Mouse (Mus musculus) limb, embryonic 12.5 days (tissue): ENCODE data around the gene Gcm2. TPM values are rescaled to one million over a fixed set of nuclear protein-coding genes. Genes with fewer than 3 reads are reported as not detected.

Experiments used
- ATAC-seq: fragments of 200-750 bp; cut with Nextera tagmentation; 2 replicates; pipeline ENCODE4 v1.8.0; 2017; ENCODE audit warnings: low read depth, moderate TSS enrichment; ENCODE audit not compliant: insufficient number of reproducible peaks, insufficient read depth, low FRiP score, low TSS enrichment
- H3K27ac ChIP-seq: fragments of 300-500 bp; sonication (generic); 2 replicates; pipeline ENCODE4 v1.5.1; 2016; ENCODE audit warnings: mild to moderate bottlenecking, moderate library complexity
- H3K27me3 ChIP-seq: fragments of 300-500 bp; sonication (generic); 2 replicates; pipeline ENCODE4 v1.6.1; 2016; ENCODE audit warnings: mild to moderate bottlenecking, moderate library complexity
- H3K36me3 ChIP-seq: fragments of 300-500 bp; sonication (generic); 2 replicates; pipeline ENCODE4 v1.6.1; 2016; ENCODE audit warnings: mild to moderate bottlenecking, moderate library complexity
- H3K4me1 ChIP-seq: fragments of 300-500 bp; sonication (generic); replicated peaks from 2 replicates; pipeline ENCODE4 v1.6.1; 2016
- H3K4me2 ChIP-seq: fragments of 300-500 bp; sonication (generic); 2 replicates; pipeline ENCODE4 v1.6.1; 2016; ENCODE audit warnings: mild to moderate bottlenecking, moderate library complexity
- H3K4me3 ChIP-seq: fragments of 300-500 bp; sonication (generic); replicated peaks from 2 replicates; pipeline ENCODE4 v1.5.1; 2016; ENCODE audit warnings: mild to moderate bottlenecking
- H3K9ac ChIP-seq: fragments of 300-500 bp; sonication (generic); replicated peaks from 2 replicates; pipeline ENCODE4 v1.6.1; 2016; ENCODE audit warnings: mild to moderate bottlenecking, moderate library complexity
- H3K9me3 ChIP-seq: fragments of 300-500 bp; sonication (generic); 2 replicates; pipeline ENCODE4 v1.6.1; 2016; ENCODE audit warnings: mild to moderate bottlenecking, moderate library complexity
- WGBS: fragments of 180-500 bp; shearing (Covaris S2); methylation state at CpG from one replicate; pipeline ENCODE4 v1.1.7; 2016; 5-methylcytosine and 5-hydroxymethylcytosine counted together
- polyA plus RNA-seq: library from polyadenylated mRNA; unstranded; fragments of >200 nt; fragmentation: Nextera tagmentation; extraction: Ambion mirVana; gene quantifications from 2 replicates; pipeline ENCODE4 v1.2.1, GENCODE M21; 2016

The Gcm2 gene
- polyA plus RNA-seq, 1 experiment from 2014 or later: not detected

DNA sequence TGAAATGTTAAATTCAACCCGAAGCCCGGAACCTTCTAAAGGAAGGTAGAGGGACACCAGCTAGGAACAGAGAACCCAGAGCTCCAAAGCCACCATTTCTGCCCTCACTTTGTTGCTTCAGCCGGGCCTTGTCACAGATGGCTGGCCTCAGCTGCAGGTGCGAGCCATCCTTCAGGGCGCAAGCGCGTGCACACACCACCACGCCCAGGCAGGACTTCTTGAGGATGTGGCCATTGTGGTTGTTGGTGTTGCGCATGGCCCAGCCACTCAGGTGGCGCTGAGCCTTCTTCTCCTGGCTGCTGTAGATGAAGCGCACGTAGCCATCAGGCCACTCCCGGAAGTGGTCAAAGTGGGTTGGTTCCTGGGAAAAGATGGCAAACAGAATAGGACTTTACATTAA lies 5.3 kb downstream of the Gcm2 start:
- WGBS: 94% methylated on average over 13 of the region's 13 CpGs
- no peak overlapping the region for H3K9ac ChIP-seq
- no peak overlapping the region for H3K4me2 ChIP-seq
- H3K9me3 ChIP-seq: no peaks in the 10 kb centered on the region
- no peak overlapping the region for H3K4me3 ChIP-seq
- H3K27ac ChIP-seq: no peak overlapping the region
- no peaks in the 10 kb centered on the region for H3K27me3 ChIP-seq
- no peaks in the 10 kb centered on the region for H3K36me3 ChIP-seq
- no peaks in the 10 kb centered on the region for H3K4me1 ChIP-seq
- no peak for ATAC-seq

DNA sequence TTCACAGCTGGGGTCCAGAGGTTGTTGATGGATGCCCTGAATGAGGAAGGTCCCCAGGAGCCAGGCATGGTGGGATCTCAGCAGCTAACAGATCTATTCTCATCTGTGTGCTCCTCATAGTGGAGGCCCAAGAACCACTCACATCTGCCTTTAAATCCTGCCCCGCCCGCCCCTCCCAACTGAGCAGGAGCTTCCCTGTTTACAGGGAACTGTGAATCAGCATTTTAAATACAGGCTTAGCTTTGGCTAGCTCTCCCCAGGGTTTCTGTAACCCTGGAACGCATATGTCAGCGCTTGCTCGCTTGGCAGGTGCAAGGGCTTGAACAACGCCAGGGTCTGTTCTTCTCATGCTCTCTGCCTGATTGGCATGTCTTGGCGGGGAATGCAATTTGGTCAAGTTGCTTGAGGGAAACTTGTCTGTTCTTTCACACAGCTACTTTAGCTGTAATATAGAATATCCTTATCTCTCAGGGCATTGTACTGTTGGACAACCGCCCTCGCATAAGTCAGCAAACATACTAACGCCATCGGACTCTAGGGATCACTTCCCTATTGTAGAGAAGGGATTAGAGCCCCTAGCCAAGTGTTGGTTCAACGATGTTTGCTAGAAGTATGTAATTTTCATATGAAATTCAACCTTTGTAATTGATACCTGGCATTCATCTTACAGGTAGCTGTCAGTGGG lies 6.9 kb downstream of the Gcm2 start:
- ATAC-seq: no peak
- Histone ChIP-seq H3K9ac (no peak overlapping the region), H3K4me2 (no peak overlapping the region), H3K9me3 (no peaks in the 10 kb centered on the region), H3K36me3 (no peaks in the 10 kb centered on the region), H3K4me3 (no peak overlapping the region), H3K4me1 (no peaks in the 10 kb centered on the region), H3K27me3 (no peaks in the 10 kb centered on the region), H3K27ac (no peak overlapping the region)
- WGBS: 72% methylated on average over 12 of the region's 12 CpGs

DNA sequence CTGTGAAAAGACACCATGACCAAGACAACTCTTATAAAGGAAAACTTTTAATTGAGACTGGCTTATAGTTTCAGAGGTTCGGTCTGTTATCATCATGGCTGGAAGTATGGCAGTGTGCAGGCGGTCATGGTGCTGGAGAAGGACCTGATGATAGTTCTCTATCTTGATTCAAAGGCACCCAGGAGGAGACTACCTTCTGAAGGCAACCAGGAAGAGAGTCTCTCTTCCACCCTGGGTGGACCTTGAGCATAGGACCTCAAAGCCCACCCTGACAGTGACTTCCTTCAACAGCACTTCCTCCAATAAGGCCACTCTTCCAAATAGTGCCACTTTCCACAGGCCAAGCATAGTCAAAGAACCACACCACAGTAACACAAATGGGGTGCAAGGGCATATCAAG lies 10.8 kb downstream of the Gcm2 start:
- Histone ChIP-seq H3K4me3 (no peak overlapping the region), H3K9ac (no peak overlapping the region), H3K9me3 (no peaks in the 10 kb centered on the region), H3K27me3 (no peaks in the 10 kb centered on the region), H3K4me1 (no peaks in the 10 kb centered on the region), H3K27ac (no peak overlapping the region), H3K36me3 (no peaks in the 10 kb centered on the region), H3K4me2 (no peak overlapping the region)
- 81% methylated on average over 2 of the region's 2 CpGs for WGBS
- ATAC-seq: no peak

DNA sequence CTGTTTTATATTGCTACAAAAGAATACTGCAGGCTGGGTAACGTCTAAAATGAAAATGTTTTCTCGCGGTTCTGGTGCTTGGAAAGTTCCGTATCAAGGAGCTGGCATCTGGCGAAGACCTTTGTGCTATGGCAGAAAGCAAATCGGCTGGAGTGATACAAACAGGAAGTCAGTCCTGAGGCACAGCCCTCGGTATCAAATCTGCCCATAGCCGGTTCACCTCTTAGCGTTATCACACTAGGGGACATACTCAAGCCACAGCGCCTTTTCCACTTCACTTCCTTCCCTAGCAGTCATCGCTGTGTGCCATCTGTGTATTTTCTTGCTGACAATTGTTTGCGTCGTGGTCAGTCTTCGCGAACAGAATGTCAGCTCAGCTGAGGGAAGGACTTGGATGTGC lies 12.5 kb downstream of the Gcm2 start:
- no peak for ATAC-seq
- Histone ChIP-seq H3K9ac (no peak overlapping the region), H3K27me3 (no peaks in the 10 kb centered on the region), H3K9me3 (no peaks in the 10 kb centered on the region), H3K4me3 (no peak overlapping the region), H3K4me1 (no peaks in the 10 kb centered on the region), H3K27ac (no peak overlapping the region), H3K36me3 (no peaks in the 10 kb centered on the region), H3K4me2 (no peak overlapping the region)
- WGBS: 87% methylated on average over 15 of the region's 15 CpGs

DNA sequence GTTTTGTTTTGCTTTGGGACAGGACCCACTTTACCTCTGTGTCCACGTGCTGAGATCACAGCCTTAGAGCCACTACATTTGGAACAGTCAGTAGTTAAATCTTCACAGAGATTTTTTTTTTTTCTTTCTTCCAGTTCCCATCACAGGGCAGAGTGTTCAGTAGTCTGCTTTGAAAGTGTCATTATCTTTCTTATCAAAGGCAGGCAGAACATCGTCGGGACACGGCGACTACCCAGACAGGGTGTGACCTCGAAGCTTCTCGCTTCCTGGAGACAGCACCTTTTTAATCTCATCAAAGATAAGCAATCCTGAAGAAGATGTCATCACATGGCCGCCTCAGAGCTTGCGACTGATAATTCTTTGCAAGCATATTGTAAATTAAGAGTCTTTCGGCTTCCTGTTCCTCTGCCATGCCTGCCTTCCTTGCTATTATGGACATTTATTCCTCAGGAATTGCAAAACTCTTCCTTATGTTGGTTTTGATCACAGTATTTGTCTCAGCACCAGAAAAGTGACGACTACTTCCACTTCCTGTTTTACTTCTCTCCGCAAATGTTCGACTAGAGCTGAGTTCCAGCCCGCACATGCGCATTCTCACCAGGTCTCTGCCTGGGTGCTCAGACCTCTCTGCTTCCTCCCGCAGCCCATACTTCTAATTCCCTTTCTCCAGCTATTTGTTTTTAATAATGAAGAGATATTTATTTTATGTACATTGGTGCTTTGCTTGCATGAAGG lies 13.3 kb downstream of the Gcm2 start:
- WGBS: 73% methylated on average over 16 of the region's 16 CpGs
- no peak overlapping the region for H3K4me3 ChIP-seq

DNA sequence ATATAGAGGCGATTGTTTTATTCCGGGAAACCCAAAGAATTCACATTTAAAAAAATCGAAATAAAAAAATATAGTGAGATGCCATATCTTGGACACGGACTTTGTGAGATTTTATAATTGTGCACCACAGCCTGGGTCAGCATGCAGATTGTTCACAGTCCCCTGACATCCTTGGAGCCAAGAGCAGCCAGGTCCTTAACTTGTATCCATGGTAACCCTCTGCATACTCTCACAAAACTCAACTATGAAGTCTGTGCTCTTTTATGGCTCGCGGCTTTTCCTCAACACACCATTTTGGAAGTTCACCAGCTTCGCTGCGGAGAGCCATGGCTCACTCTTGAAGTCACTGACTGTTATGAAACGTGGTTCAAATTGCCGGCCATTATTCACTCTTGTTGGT lies 16.7 kb downstream of the Gcm2 start:
- H3K9ac ChIP-seq: no peak overlapping the region
- no peak for ATAC-seq
- H3K4me2 ChIP-seq: no peak overlapping the region
- H3K27me3 ChIP-seq: peaks cover 7% of the 10 kb centered on the region
- no peaks in the 10 kb centered on the region for H3K9me3 ChIP-seq
- WGBS: 86% methylated on average over 10 of the region's 10 CpGs
- no peaks in the 10 kb centered on the region for H3K36me3 ChIP-seq
- H3K4me1 ChIP-seq: no peaks in the 10 kb centered on the region
- H3K27ac ChIP-seq: no peak overlapping the region
- no peak overlapping the region for H3K4me3 ChIP-seq

More for the DNA sequence above, 13.3 kb downstream of the Gcm2 start:
- ATAC-seq: no peak
- no peak overlapping the region for H3K27ac ChIP-seq
- no peaks in the 10 kb centered on the region for H3K4me1 ChIP-seq
- H3K9ac ChIP-seq: no peak overlapping the region
- no peaks in the 10 kb centered on the region for H3K9me3 ChIP-seq
- no peaks in the 10 kb centered on the region for H3K27me3 ChIP-seq
- H3K36me3 ChIP-seq: no peaks in the 10 kb centered on the region
- no peak overlapping the region for H3K4me2 ChIP-seq

DNA sequence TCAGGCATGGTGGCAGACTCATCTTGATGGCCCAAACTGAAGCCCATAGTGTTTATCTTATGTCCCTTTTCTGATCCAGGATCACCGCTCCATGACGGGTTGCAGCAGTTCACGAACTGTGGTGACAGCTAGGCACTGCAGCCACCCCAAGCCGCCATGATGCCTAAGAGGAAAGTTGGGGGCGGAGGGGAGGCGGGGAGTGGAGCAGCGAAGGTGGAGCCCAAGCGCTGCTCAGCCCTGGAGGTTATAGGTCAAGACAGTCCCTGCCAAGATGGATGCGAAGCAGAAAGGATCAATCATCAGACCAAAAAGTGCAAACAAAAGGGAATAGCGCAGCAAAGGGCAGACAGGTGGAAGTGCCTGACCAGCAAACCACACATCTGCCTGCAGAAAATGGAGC lies 19.6 kb downstream of the Gcm2 start:
- H3K4me3 ChIP-seq: no peak overlapping the region
- 24% methylated on average over 10 of the region's 10 CpGs for WGBS

DNA sequence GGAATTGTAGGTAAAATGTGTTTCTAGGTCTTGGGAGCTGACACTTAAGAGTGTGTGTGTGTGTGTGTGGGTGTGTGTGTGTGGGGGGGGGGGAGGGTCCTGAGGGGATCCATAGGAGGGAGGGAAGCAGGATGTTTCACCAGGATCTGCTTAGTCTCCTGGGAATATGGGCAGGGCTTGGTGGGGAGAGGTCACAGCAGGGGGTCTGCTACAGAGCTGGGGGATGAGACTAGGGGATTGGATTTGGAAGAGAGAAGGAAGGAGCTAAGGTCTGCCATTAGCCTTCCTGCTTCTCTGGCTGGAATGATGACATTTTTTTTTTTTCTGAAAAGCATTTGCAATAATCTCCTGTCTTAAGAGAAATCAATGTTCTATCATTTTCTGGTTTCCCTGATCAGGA lies 22.1 kb downstream of the Gcm2 start:
- ATAC-seq: no peak

More for the DNA sequence above, 19.6 kb downstream of the Gcm2 start:
- Histone ChIP-seq H3K4me1 (no peaks in the 10 kb centered on the region), H3K4me2 (peak overlapping the region; percentile 15; the same call in 1 of the 2 replicates), H3K27ac (no peak overlapping the region), H3K9ac (no peak overlapping the region), H3K27me3 (peaks cover 7% of the 10 kb centered on the region), H3K9me3 (no peaks in the 10 kb centered on the region), H3K36me3 (no peaks in the 10 kb centered on the region)
- ATAC-seq: no peak

DNA sequence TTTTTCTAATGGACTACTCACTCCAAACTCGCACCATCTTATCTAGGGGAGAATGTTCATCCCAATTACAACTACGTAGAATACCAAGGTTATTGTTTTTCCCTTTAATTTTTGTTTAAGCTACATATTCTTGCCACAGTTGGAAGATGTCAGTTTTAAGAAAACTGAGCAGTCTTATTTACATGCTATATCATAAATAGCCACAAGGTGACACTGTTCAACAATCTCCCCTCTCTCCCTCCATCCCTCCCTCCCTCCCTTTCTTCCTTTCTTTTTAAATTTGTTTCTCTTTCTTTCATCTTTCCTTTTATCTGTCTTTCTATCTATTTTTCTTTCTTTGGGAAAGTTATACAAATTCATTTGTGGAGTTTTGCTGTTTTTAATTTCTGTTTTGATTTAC lies 25.7 kb downstream of the Gcm2 start:
- H3K4me1 ChIP-seq: no peaks in the 10 kb centered on the region
- WGBS: 18% methylated on average over 2 of the region's 2 CpGs

More for the DNA sequence above, 22.1 kb downstream of the Gcm2 start:
- Histone ChIP-seq H3K27me3 (peaks cover 7% of the 10 kb centered on the region), H3K27ac (no peak overlapping the region), H3K4me2 (no peak overlapping the region), H3K36me3 (no peaks in the 10 kb centered on the region), H3K9me3 (no peaks in the 10 kb centered on the region), H3K9ac (no peak overlapping the region), H3K4me3 (no peak overlapping the region), H3K4me1 (no peaks in the 10 kb centered on the region)

DNA sequence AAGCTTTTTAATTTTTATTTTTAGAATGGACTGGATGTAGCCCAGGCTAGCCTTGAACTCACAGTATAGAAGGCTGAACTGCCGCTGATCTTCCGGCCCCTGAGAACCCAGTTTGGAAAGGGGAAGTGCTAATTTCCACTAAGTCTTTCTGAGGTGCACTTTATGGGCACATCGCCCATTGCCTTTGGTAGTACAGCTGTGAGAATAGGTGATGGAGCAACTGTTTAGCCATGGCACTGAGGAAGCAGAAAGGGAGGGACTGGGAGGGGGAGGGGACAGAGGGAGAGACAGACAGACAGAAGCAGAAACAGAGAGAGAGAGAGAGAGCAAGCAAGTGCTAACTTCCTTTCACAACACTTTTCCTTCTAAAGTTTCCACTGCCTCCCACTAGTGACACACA lies 26.3 kb downstream of the Gcm2 start:
- Histone ChIP-seq H3K36me3 (no peaks in the 10 kb centered on the region), H3K27ac (no peak overlapping the region), H3K4me3 (no peak overlapping the region), H3K4me1 (no peaks in the 10 kb centered on the region), H3K9me3 (no peaks in the 10 kb centered on the region), H3K27me3 (peaks cover 9% of the 10 kb centered on the region), H3K4me2 (no peak overlapping the region), H3K9ac (no peak overlapping the region)
- no peak for ATAC-seq
- WGBS: 88% methylated on average over 3 of the region's 3 CpGs

More for the DNA sequence above, 25.7 kb downstream of the Gcm2 start:
- no peak overlapping the region for H3K4me2 ChIP-seq
- H3K27ac ChIP-seq: no peak overlapping the region
- no peak for ATAC-seq
- no peak overlapping the region for H3K9ac ChIP-seq
- no peak overlapping the region for H3K4me3 ChIP-seq
- H3K36me3 ChIP-seq: no peaks in the 10 kb centered on the region
- H3K27me3 ChIP-seq: peaks cover 9% of the 10 kb centered on the region
- H3K9me3 ChIP-seq: no peaks in the 10 kb centered on the region

DNA sequence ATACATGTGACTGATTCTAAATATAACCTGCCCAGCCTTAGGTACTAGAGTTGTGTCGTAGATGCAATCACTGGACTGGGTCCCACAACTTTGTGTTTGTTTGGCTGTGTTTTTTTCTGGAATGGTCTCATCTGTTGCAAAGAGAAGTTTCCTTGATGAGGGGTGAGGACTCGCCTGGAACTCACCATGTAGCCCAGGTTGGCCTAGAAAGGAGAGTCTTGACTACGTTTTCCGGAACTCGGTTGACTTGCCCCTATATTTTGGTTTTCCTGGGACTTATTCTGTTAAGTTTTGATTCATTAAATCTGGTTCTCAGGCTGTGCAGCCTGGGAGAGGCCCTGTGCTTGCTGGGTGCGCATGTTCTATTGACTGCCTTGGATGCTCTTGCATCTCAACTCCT lies 30.1 kb downstream of the Gcm2 start:
- Histone ChIP-seq H3K4me3 (no peak overlapping the region), H3K4me2 (no peak overlapping the region), H3K9ac (no peak overlapping the region), H3K27ac (no peak overlapping the region), H3K36me3 (no peaks in the 10 kb centered on the region), H3K4me1 (peaks cover 6% of the 10 kb centered on the region), H3K27me3 (peaks cover 38% of the 10 kb centered on the region), H3K9me3 (no peaks in the 10 kb centered on the region)
- 90% methylated on average over 6 of the region's 6 CpGs for WGBS
- no peak for ATAC-seq

DNA sequence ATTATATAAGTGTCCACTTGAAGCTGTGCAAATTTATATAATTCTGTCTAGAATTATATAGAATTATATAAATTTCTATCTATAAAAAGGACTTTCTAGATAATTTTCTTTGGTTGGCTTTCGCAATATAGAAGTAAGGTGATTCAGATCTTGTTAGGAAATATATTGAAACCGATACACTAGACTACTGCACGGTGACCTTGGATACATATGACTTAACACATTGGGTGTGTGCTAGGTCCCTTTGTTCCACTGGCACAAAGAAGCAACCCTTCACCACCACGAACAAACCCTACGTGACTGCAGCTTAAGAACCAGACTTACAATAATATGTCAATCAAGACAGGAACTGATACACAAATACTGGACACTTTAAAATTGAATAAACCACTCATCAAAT lies 31.0 kb downstream of the Gcm2 start:
- H3K4me3 ChIP-seq: no peak overlapping the region

More for the DNA sequence above, 31.0 kb downstream of the Gcm2 start:
- WGBS: 64% methylated on average over 5 of the region's 5 CpGs
- Histone ChIP-seq H3K27me3 (peaks cover 38% of the 10 kb centered on the region), H3K36me3 (no peaks in the 10 kb centered on the region), H3K27ac (no peak overlapping the region), H3K9ac (no peak overlapping the region), H3K4me2 (no peak overlapping the region), H3K4me1 (peaks cover 6% of the 10 kb centered on the region), H3K9me3 (no peaks in the 10 kb centered on the region)
- no peak for ATAC-seq
